Mouse (Mus musculus) regulatory T cell (primary cell): ENCODE results near the gene Atp2b4.
"Not testable (repeated sequence)": the region's sequence is repeated elsewhere in the genome, so short reads cannot be mapped to it uniquely, and the experiment has no call there.

Experiments used
- in situ Hi-C: fragments of 300-600 bp; cut with MboI, MseI; formaldehyde crosslinking; loops from one replicate; pipeline ENCODE4 v1.15.1; 2025; ENCODE audit warnings: high pct_unique_total_duplicates

Gene Atp2b4

DNA sequence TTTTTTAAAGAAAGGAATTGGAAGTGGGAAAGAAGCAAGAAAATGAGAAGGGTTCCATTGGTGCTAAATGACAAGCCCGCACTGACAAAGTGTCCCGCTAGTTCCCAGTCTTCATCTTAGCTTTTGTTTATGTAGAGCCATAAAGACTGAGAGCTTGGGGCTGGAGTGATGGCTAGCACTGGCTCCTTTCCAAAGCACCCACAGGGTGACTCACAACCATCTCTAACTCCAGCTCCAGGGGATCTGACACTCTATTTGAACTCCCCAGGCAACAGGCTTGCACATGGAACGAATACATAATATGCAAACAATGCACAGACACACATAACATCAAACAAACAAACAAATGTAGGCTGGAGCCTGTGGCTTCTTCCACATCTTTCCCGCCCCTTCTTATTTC, 50.9 kb downstream of the Atp2b4 start:
- in situ Hi-C loops = no loop called here

DNA sequence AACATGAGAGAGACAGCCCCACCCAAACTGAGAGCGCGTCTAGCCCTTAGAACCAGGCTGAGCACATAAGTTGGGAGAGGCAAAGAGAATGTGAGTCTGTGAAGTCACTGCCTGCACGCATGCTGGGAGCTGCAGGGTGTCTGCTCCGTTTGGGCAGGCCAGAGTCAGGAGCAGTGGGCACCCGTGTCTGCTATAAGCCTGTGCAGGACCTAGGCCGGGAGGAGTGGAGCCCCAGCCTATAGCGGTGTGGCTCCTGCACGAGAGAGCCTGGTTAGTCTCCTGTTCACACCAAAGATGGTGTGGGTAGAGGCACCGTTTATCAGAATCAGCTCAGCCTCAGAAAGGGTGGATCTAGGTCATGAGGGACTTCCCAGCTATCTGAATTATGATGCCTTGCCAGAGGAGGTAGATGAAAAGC, 55.8 kb downstream of the Atp2b4 start:
- in situ Hi-C loops = no loop called here

DNA sequence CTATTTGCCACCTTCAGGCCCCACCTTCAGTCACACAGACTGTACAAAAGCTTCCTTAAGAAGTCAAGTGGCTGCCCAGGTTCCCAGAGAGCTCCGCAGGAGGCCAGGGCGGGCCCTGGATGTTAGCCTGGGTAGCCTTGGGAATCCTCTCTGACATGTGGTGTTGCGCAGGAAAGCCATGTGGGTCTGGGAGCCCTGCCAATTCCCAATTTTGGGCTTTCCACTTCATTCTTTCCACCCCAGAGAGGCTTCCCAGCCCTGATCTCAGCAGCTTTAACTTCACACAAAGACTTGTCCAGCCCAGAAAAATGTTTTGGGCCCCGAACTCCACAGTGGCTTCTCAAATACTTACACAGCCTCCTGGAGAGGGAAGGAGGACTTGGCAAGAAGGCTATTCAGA, 56.2 kb downstream of the Atp2b4 start:
- in situ Hi-C loops = no loop called here

DNA sequence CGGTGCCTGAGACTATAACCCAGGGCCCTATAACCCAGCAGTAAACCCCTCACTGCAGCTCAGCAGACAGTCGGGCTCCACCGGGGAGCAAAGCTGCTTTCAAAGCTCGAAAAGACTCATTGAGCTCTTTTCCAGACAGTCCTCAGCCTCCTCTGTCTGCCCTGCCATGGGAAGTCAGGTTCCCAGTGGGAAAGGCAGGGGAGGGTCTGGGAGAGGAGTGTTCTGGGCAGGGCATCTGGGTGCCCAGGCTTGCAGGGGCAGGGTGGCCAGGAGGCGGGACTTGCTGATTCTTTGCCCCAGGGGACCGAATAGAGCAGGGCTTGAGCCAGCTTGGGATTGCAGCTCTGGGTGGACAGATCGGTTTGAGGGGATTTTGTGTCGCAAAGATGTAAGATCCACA, 58.3 kb downstream of the Atp2b4 start:
- in situ Hi-C loops = no loop called here

DNA sequence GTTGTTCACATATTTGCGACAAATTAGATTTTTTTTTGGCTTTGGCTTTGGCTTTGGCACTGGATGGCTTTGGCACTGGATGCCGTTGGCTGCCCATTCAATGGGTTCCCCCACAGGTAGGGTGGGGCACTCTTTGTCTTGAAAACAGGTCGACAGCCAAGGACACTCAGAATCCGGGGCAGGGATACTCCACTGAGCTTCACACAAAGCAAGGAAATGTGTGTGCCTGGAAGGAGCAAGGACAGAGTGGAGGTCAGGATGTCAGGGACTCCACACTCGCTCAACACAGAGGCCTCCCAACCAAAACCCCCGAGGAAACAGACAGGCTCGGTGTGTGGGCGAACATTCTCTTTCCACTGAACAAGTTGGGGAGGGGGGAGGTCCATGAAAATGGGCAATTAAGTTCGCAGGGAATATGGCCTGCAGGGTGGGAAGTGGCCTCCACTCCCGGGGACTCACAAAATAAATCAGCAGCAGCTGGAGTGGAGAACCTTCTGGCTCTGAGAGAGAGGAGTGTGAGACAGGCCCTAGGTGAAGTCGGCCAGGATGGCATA, 58.9 kb downstream of the Atp2b4 start:
- in situ Hi-C loops = no loop called here

DNA sequence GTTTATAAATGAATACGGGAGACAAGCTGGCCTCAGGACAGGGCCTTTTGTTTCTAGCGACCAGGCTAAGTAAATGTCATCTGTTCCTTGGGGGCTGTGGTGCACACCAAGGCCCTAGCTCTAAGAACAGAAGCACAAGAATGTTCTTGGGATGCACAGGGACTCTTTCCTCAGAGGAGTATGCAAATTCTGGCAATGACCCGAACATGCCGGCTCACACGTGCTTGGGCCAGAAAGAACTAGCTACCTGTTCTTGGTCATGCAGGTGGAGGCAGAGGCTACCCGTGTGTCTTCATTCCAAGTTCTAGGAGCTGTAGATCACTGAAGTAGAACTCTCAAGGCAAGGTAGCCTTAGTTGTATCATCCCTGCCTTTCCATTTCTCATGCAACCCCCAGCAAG, 59.7 kb downstream of the Atp2b4 start:
- in situ Hi-C loops = no loop called here

DNA sequence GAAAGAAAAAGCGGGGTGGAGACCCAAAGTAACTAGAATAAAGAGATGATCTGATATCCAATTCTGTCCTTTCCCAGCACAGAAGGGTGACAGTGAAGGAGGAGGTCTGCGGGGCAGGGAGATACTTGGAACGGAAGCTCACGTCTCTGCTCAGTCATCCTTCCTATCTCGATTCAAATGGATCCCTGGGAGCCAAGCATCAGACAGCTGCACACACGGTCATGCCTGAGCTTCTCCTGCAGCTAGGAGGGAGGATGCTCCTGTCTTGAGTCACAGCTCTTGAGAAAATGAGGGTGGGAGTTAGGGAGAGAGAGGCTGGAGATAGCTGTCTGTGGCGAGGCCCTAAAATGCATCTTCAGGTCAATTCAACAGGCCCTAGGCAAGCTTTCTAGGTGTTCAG, 64.2 kb downstream of the Atp2b4 start:
- in situ Hi-C loops = loop anchor here (5.0 to 10.0 kb wide), 3 partner anchors 161 to 932 kb away; no protein-coding TSS in a partner anchor

DNA sequence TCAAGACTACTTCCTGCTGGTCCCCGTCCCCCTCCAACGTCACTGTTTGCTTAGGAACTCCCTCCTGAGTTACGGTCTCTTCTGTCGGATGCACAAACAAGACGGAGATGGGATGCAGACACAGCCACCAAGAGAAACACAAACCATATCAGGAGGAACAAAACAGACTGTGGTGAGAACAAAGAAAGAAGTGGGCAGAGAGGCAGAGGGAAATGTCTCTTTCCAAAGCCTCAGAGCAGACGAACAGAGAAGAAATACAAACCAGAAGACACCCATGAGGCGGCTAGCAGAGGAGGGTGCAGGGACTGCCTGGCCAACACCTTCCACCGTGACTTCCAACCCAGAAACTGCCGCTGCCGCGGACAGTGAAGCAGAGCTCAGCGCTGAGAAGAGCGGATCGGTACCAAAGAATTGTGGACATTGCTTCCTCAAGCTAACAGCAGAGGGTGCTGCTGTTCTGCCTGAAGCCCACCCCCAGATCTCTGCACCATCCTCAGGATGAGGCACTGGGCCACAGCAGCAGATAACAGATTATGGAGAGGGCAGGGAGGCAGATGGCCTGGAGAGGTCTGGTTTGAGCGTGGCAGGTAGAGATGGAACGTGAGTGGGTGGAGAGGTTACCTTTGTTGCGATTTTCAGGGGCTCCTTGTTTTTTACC, 64.7 kb downstream of the Atp2b4 start:
- in situ Hi-C loops = loop anchor here (5.0 to 10.0 kb wide), 3 partner anchors 161 to 931 kb away; no protein-coding TSS in a partner anchor

DNA sequence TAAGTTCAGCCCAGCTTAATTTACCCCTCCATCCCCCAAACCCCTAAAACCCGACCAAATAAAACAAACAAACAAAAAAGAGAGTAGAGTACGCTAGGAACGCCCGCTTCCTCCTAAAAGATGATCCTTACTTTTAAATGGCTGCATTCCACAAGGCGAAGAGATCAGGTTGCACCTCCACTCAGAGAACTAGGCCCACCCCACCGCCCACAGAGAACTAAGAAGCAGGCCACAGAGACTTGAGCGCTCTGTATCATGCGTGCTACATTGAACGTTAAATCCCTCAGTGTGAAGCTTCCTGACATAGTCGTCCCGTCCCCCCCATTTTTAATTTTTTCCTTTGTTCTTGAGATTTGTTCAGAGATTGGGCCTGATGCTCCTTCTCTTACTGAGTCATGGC, 68.0 kb downstream of the Atp2b4 start:
- in situ Hi-C loops = loop anchor here (10.0 kb wide), 1 partner anchor 928 kb away; no protein-coding TSS in a partner anchor

DNA sequence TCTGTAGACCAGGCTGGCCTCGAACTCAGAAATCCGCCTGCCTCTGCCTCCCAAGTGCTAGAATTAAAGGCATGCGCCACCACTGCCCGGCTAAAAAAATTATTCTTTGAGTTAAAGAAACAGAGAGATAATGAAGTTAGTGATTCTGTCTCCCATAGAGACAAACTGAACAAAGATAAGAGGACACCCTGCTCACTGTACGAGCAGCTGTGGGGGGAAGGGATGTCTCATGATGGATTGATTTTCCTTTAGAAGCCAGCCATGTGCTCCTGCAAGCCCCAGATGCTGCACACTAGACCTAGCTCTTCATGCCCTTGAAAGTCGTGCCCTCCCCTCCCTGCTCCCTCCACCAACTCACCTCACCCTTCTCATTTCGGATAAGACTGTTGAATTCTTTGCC, 72.5 kb downstream of the Atp2b4 start:
- in situ Hi-C loops = no loop called here

DNA sequence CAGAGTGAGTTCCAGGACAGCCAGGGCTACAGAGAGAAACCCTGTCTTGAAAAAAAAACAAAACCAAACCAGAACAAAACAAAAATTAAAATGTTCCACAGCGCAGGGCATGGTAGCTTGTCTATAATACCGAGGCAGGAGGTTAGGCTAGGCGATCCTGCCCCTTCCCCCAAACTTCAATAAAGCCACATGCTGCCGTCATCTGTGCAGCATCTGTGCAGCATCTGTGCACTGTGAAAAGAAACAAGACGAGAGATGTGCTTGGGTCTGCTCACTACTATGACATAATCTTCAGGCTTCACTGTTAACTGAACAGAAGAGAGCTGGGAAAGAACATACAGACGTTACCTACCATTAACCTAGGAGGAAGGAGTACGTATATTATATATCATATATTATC, 80.5 kb downstream of the Atp2b4 start:
- in situ Hi-C loops = no loop called here

DNA sequence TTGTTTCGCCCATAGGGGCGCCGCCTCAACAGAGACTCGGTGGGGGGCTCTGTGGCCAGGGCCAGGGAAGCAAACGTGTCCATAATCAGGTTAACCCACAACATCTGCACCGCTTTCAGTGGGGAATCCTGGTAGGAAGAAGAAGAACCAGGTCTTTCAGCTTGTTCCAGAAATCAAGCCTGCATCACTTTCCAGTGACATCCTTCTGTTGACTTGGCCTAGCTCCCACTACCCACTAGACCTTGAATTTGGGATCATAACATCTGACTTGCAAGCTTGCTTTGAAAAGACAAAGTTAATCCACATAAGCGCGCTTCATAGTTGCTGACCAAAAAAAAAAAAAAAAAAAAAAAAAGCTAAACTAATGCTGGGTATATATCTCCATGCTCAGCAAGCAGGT, 82.1 kb downstream of the Atp2b4 start:
- in situ Hi-C loops = no loop called here

DNA sequence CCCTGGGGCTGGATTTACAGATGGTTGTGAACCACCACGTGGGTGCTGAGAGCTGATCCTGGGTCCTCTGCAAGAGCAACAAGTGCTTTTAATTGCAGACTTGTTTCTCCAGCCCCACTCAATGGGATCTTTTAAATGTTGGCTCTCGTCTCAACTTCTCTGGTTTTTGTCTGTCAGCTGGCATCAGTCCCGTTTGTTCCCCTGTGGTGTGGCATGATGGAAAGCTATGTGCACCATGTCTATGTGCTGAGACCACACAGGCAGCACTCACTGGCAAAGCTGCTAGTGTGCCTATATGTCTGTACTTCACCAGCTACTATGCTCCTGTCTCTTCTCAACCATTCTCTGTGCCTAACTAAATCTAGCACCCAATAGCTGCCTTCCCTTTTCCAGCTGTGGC, 82.5 kb downstream of the Atp2b4 start:
- in situ Hi-C loops = no loop called here

DNA sequence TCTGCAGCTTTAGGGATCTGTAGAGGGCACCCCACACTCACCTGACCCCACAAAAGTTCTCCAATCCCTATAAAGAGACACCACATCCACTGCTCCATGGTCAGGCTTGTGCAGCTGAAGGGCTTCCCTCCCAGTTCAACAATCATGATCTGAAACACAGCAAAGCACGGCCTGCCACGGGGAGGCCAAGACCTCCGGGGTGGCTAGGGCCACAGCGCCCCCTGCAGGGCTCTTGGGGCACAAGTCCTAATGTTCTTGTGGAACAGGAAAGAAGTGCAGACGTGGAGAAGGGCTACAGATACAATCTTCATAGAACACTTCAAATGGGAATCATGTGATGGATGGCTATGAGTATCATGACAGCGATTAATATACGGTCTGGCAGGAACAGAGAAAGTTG, 84.4 kb downstream of the Atp2b4 start:
- in situ Hi-C loops = no loop called here

DNA sequence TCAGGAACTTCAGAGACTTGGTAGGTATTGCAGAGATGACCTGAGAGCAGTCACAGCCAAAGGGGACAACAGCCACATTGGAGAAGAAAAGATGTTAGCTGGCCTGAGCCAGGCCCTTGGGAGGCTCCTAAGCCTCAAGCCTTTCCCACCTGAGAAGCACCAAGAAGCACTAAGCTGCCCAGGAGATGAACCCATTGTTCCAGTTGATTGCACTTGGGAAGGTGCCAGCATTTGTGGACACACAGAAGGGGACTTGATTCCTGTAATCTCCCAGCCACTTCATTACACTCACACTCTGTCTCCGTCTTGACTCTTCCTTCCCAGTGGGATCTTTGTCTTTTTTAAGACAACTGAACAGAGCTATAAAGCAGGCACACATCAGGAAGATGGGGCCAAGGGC, 85.7 kb downstream of the Atp2b4 start:
- in situ Hi-C loops = no loop called here

DNA sequence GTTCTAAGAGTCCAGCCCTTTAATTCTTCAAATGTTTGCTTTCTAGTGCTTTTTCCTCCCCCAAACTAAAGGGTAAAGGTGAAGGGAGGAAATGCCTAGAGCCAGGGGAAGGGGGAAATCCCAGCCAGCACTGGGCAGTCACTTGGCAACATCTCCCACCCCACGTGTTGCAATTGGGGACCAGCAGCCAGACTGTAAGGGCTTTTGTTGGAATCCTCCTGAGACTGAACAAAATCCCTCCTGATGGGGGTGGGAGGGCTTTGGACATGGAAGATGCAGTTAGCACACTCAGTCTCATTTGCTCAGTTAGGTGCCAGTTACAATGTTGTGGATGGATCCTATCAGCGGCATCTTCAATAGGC, 87.9 kb downstream of the Atp2b4 start:
- in situ Hi-C loops = no loop called here

DNA sequence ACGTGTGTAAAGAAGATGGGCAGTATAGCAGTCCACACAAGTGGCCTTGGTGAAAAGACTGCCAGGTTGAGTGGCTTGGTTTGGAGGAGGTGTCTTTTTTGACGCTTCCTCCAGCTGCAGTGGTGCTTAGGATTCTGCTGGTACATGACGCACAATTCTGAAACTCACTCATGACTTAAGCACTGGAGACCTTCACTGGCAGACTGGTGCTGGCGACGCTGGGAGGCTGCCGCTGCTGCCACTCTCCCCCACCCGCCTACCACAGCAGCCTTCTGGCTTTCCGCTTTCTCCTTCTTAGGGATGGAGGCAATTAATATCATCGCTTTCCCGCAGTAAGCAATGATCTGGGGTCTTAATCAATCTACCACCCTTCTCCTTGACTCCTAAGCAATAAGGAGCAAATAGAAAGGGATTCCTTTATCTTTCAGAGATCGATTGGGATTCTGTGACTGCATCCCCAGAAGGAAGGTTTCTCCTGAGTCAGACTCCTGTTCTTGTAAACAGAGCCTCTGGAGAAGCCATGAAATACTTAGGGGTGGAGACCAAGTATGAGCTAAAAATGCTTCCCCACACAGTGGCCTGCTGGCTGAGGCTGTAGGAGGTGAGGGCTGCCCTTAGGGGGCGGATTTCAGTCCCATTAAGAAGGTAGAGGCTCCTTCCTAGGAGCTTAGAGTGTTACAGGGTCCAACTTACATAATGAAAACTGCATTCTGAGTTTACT, 88.4 kb downstream of the Atp2b4 start:
- in situ Hi-C loops = no loop called here

DNA sequence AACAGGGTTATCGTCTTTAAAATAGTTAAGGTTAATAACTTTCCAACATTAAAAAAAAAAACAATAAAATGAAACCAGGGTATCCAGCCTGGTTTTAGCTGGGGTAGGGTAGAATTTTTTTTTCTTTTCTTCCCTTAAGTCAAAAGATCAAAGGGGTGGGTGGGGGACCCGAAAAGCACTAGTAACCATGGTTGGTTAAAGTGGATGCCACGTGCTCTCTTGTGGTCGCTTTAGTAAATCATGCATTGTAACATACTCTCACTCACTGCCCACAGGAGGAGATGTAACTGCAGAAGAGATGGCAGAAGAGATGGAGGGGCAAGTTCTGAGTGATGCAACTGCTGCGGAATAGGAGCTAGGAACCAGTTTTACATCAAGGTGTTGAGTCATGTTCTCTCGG, 89.5 kb downstream of the Atp2b4 start:
- in situ Hi-C loops = no loop called here

DNA sequence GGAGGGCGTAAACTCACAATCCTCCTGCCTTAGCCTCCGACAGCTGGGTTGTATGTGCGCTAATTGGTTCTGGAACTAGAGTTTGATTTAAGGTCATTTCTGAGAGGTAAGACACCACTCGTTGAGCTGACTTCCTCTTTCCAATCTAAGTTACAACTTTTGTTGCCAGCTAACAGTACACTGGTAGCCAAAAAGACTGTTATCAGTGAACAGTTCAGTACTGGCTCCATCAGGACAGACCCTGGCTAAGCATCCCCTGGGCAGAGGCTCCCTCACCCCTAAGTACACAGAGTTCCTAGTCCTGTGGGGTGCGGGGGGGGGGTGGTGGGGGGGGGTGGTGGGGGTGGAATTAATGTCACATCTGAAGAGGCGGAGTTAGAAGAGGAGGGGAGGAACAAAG, 89.9 kb downstream of the Atp2b4 start:
- in situ Hi-C loops = no loop called here

DNA sequence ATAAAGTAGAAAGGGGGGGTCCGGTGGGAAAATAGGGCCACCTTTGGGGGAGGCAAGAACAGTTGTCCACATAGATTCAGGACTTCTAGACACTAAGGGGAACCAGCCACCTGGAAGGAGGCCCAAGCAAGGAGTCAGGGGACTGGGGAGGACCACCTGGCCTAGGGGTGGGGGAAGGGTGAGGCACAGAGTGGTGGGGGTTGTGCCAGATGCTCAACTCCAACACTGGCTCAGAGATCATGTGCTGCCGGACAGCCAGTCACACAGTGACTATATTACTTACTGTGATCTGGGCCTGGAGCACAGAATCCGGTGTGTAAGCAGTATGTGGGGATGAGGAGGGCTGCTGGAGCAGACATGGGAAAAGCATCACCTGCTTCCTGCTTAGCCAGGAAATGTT, 91.5 kb downstream of the Atp2b4 start:
- in situ Hi-C loops = no loop called here

DNA sequence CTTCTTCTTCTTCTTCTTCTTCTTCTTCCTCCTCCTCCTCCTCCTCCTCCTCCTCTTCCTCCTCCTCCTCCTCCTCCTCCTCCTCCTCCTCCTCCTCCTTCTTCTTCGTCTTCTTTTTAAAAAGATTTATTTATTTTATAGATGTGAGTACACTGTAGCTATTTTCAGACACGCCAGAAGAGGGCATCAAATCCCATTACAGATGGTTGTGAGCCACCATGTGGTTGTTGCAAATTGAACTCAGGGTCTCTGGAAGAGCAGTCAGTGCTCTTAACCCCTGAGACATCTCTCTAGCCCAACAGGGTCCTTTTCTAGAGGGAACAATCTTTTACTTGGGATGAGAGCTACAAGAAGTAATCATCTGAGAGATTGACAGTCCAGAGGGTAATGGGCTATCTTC, 99.0 kb downstream of the Atp2b4 start:
- in situ Hi-C loops = not testable (repeated sequence)

DNA sequence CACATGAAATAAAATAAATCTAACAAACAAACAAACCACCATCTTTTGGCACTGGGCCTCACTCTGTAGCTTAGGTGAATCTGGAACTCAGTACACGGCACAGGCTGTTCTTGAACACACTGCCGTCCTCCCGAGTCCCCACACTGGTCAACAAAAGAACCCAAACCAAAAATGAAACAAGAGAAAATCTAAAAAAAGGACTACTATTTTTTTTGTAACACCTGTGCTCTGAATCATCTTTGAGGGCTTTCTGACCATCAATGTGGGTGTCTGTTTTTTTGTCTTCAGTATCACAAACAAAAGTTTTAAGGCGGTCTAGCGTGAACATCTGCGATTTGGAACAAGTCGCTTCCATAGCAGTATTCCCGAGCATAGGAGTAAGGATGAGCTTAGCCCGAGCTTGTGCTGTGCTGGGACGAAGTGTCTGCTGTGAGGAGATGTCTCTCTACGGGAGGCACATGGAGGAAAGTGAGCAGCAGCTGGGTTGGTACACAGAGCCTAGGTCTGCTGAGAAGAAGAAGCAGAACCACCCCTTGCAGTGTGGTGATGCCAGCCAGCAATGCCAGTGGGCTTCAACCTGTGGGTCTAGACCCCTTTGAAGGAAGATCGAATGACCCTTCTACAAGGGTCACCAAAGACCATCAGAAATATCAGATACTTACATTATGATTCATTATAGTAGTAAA, 102.8 kb downstream of the Atp2b4 start:
- in situ Hi-C loops = no loop called here

DNA sequence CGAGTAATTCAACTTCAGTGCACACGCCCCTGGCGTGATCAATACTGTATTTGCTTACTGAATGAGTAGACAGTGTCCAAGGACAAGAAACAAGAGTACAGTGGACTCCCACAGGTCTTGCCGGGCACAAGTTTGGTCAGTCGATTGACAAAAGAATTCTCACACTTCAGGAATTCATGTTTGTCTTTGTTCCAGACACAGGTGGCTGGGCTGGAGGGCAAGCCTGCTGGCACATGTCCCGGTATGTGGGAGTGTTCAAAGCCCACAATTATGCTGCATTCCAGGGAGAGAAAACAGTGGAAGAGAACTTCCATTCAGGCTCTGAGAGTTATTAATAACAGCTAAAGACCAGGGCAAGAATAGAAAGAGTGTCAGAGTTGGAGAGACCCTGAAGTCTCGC, 104.9 kb downstream of the Atp2b4 start:
- in situ Hi-C loops = no loop called here
